Mouse (Mus musculus) cerebellum, adult 18-20 months (tissue): ENCODE measurements around the gene Ccr4.

Experiments
- DNase-seq, 2 experiments: peaks; one replicate each; pipeline ENCODE4 v3.0.0; 2021

Gene Ccr4

GRCm38 (mm10) chr9:114466871-114467270 lies 37.8 kb downstream of the Ccr4 start:
- DNase-seq: no peak

GRCm38 (mm10) chr9:114465442-114465841 lies 39.3 kb downstream of the Ccr4 start:
- DNase-seq: no peak

- no peak for DNase-seq
Measured at GRCm38 (mm10) chr9:114462569-114462968, 42.1 kb downstream of the Ccr4 start.

- no peak for DNase-seq
Measured at GRCm38 (mm10) chr9:114458436-114458835, 46.3 kb downstream of the Ccr4 start.

GRCm38 (mm10) chr9:114455420-114455819 lies 49.3 kb downstream of the Ccr4 start:
- DNase-seq: no peak

GRCm38 (mm10) chr9:114452418-114452817 lies 52.3 kb downstream of the Ccr4 start:
- DNase-seq: no peak

GRCm38 (mm10) chr9:114451615-114452014 lies 53.1 kb downstream of the Ccr4 start:
- DNase-seq: no peak

GRCm38 (mm10) chr9:114449120-114449754 lies 55.5 kb downstream of the Ccr4 start:
- no peak for DNase-seq

GRCm38 (mm10) chr9:114448700-114449099 lies 56.0 kb downstream of the Ccr4 start:
- DNase-seq: no peak

GRCm38 (mm10) chr9:114446887-114447286 lies 57.8 kb downstream of the Ccr4 start:
- DNase-seq: no peak

GRCm38 (mm10) chr9:114443351-114443750 lies 61.4 kb downstream of the Ccr4 start:
- DNase-seq: no peak

- no peak for DNase-seq
Measured at GRCm38 (mm10) chr9:114442893-114443292, 61.8 kb downstream of the Ccr4 start.

- DNase-seq: no peak
Measured at GRCm38 (mm10) chr9:114442225-114442624, 62.5 kb downstream of the Ccr4 start.

GRCm38 (mm10) chr9:114440548-114440947 lies 64.2 kb downstream of the Ccr4 start:
- no peak for DNase-seq
